In the genomic region with DNA sequence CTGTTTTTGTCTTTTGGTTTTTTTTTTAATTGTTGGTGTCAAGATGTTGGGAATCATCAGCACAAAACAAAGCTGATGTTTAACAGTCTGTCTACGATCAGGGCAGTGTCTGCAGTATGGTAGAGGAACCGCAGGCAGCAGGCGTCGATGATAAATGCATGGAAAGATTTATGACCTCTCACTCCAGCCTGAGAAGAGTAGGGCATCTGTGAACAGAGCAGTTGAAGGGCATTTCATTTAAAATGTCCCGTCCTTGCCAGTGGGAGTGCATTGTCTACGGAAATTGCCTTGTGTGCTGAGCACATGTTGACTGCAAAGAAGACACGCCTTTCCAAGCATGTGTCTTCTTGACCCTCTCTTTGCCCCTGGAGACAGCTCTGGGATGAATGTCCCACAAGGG, we compare ENCODE assay signal across 16 mouse cellular contexts.
"Had no signal": no experiment of that assay in that cellular context is flagged by ENCODE, and none has a peak within 500 bp of the region (broad histone marks: within the 10 kb centered on the region; RNA-seq: fewer than 3 reads in every experiment).

No protein-coding gene starts in this region.

- H3K4me2 ChIP-seq: liver, embryonic 13.5 days; midbrain, embryonic 13.5 days had no signal

- H3K27me3 ChIP-seq: liver, embryonic 13.5 days; midbrain, embryonic 13.5 days had no signal

- H3K36me3 ChIP-seq: liver, embryonic 13.5 days; midbrain, embryonic 10.5 days; midbrain, embryonic 13.5 days had no signal

- H3K9ac ChIP-seq: liver, embryonic 13.5 days; midbrain, embryonic 13.5 days had no signal

- H3K27ac ChIP-seq: kidney, postnatal 0 days; left cerebral cortex, adult 2 months; liver, embryonic 13.5 days; macrophage; midbrain, embryonic 10.5 days; midbrain, embryonic 13.5 days had no signal

- H3K9me3 ChIP-seq: liver, embryonic 13.5 days; midbrain, embryonic 10.5 days; midbrain, embryonic 13.5 days had no signal

- DNase-seq: kidney, adult 18-20 months; kidney, adult 9 months; kidney, postnatal 36 days; layer of hippocampus, postnatal 36 days; liver, embryonic 13.5 days; lung, adult 2 months; lung, postnatal 14 days; thymus, adult 18-20 months; thymus, postnatal 36 days had no signal

- H3K4me3 ChIP-seq: left cerebral cortex, adult 2 months; liver, embryonic 13.5 days; midbrain, embryonic 10.5 days; midbrain, embryonic 13.5 days; myocyte had no signal

- H3K4me1 ChIP-seq: liver, embryonic 13.5 days; midbrain, embryonic 10.5 days; midbrain, embryonic 13.5 days had no signal

- ATAC-seq: midbrain, embryonic 13.5 days; midbrain, embryonic 16.5 days had no signal
